Mouse (Mus musculus): ENCODE measurements at regions not wholly inside any gene's neighbourhood (a gene's known extent, or its start where the extent isn't known, plus 50 kb on each side); places are given as distances from the start of the nearest gene placed in this dataset.

DNA sequence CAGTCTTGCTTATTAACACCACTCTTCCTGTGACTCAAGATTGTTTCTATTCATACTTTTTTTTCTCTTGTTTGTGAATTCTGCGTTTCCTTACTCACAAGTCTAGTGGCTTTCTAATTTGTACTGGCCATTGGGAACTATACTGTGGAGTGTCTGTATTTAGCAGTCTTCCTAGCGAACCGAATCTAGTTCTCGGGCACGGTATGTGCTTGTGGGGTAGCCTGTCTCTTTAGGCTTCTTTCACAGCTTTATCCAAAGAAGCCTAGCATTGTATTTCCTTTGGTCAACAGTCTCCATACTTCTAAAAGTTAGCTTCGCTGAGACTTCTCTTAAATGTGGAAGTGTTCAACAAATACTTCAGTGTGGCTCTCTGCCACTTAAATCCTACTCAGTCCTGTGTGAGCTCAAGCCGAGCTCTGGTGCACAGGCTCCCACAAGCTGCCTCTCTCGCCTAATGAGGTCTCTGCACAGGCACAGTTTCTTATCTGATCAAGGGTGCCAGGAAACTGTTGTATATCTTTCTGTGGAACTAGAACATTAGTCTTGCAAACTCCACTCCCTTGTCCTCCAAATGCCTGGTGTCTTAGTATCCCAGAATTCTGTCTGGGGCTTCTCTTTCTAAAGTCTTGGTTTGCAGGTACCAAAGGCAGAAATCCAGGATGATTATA, 171.9 kb upstream of the Slco3a1 start:
- ATAC-seq (replicated peaks; ENCODE audit: low FRiP score): no peak
- no peak for DNase-seq (ENCODE audit: low spot score)
- Histone ChIP-seq H3K36me3 (ENCODE audit: control insufficient read depth, insufficient read depth, low read length) (no peaks in the 10 kb centered on the region), H3K4me3 (ENCODE audit: low read depth, low read length) (no peak overlapping the region), H3K9ac (ENCODE audit: low read depth, low read length) (no peak overlapping the region), H3K4me1 (replicated peaks; ENCODE audit: control insufficient read depth, insufficient read depth, low read length) (no peaks in the 10 kb centered on the region), H3K27me3 (replicated peaks; ENCODE audit: control insufficient read depth, insufficient read depth, low read length) (no peaks in the 10 kb centered on the region), H3K27ac (ENCODE audit: low read depth, low read length) (no peak overlapping the region), H3K4me2 (no peak overlapping the region), H3K9me3 (ENCODE audit: control insufficient read depth, low read length) (no peaks in the 10 kb centered on the region)
- 60% methylated on average over 8 of the region's 8 CpGs for WGBS

DNA sequence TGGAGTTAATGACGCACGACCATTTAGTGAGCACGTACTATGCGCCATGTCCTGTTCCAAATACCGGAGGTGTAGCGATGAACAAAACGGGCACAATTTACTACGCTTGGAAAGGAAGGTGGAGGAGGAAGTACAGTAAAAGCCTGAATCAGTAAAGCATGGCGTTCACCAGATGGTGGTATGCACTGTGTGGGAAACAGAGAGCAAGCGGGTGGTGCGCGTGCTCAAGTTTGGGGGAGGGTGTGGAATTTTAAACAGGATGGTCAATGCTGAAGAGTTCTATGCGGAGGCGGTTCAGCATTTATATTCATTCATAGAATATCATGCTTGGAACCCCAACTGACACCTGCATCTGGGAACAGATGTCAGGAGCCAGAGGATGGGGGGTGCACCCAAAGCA, 164.7 kb upstream of the Slco3a1 start:
- Histone ChIP-seq H3K9ac (ENCODE audit: low read depth, low read length) (no peak overlapping the region), H3K27me3 (replicated peaks; ENCODE audit: control insufficient read depth, insufficient read depth, low read length) (no peaks in the 10 kb centered on the region), H3K36me3 (ENCODE audit: control insufficient read depth, insufficient read depth, low read length) (no peaks in the 10 kb centered on the region), H3K4me2 (no peak overlapping the region), H3K4me3 (ENCODE audit: low read depth, low read length) (no peak overlapping the region), H3K4me1 (replicated peaks; ENCODE audit: control insufficient read depth, insufficient read depth, low read length) (no peaks in the 10 kb centered on the region), H3K9me3 (ENCODE audit: control insufficient read depth, low read length) (no peaks in the 10 kb centered on the region), H3K27ac (ENCODE audit: low read depth, low read length) (no peak overlapping the region)
- DNase-seq (ENCODE audit: low spot score) (no peak), ATAC-seq (replicated peaks; ENCODE audit: low FRiP score) (no peak)
- 92% methylated on average over 14 of the region's 14 CpGs for WGBS

DNA sequence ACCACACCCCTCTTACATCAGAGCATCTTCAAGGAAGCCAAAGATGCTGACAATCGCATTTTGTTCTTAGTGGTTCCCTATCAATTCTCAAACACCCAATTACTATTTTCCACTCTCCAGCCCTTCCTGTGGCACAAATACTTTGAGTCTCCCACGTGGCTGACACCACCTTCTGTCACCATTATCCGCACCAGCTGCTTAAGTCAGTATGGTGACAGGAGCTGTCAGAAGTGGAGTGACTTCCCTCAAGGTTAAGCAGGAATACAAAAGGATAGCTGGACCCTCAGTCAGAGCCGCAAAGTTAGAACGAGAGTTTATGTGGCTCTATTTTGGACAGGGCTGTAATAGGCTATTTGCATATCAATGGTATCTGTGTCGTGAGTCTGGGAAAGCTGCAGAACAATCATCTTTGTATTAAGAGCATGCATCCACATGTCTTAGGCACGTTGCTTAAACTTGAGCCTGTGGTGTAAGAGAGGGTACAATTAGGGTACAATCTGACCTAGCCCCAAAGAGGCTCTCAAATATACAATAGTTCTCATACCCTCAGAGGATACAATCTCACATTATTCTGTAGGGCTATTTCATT, 155.5 kb upstream of the Slco3a1 start:
- Histone ChIP-seq H3K27me3 (replicated peaks; ENCODE audit: control insufficient read depth, insufficient read depth, low read length) (no peaks in the 10 kb centered on the region), H3K36me3 (ENCODE audit: control insufficient read depth, insufficient read depth, low read length) (no peaks in the 10 kb centered on the region), H3K4me3 (ENCODE audit: low read depth, low read length) (no peak overlapping the region), H3K4me1 (replicated peaks; ENCODE audit: control insufficient read depth, insufficient read depth, low read length) (no peaks in the 10 kb centered on the region), H3K9me3 (ENCODE audit: control insufficient read depth, low read length) (no peaks in the 10 kb centered on the region), H3K4me2 (no peak overlapping the region), H3K9ac (ENCODE audit: low read depth, low read length) (no peak overlapping the region), H3K27ac (ENCODE audit: low read depth, low read length) (no peak overlapping the region)
- ATAC-seq (replicated peaks; ENCODE audit: low FRiP score) (no peak), DNase-seq (ENCODE audit: low spot score) (no peak)
- 64% methylated on average over 7 of the region's 7 CpGs for WGBS

- Histone ChIP-seq H3K9me3 (ENCODE audit: control insufficient read depth, low read length) (no peaks in the 10 kb centered on the region), H3K9ac (ENCODE audit: low read depth, low read length) (no peak overlapping the region), H3K36me3 (ENCODE audit: control insufficient read depth, insufficient read depth, low read length) (no peaks in the 10 kb centered on the region), H3K4me1 (replicated peaks; ENCODE audit: control insufficient read depth, insufficient read depth, low read length) (no peaks in the 10 kb centered on the region), H3K27ac (ENCODE audit: low read depth, low read length) (no peak overlapping the region), H3K4me3 (ENCODE audit: low read depth, low read length) (no peak overlapping the region), H3K4me2 (no peak overlapping the region), H3K27me3 (replicated peaks; ENCODE audit: control insufficient read depth, insufficient read depth, low read length) (no peaks in the 10 kb centered on the region)
- 49% methylated on average over 5 of the region's 5 CpGs for WGBS
- ATAC-seq (replicated peaks; ENCODE audit: low FRiP score) (no peak), DNase-seq (ENCODE audit: low spot score) (no peak)
Measured at GRCm38 (mm10) chr7:74709006-74709405, 154.4 kb upstream of the Slco3a1 start.

GRCm38 (mm10) chr7:74703533-74703932, 149.0 kb upstream of the Slco3a1 start:
- no peaks in the 10 kb centered on the region for H3K9me3 ChIP-seq (ENCODE audit: control insufficient read depth, low read length)
- H3K4me1 ChIP-seq (replicated peaks; ENCODE audit: control insufficient read depth, insufficient read depth, low read length): no peaks in the 10 kb centered on the region
- DNase-seq (ENCODE audit: low spot score): no peak
- H3K27ac ChIP-seq (ENCODE audit: low read depth, low read length): no peak overlapping the region
- H3K4me3 ChIP-seq (ENCODE audit: low read depth, low read length): no peak overlapping the region
- H3K4me2 ChIP-seq: no peak overlapping the region
- 72% methylated on average over 4 of the region's 4 CpGs for WGBS
- no peak for ATAC-seq (replicated peaks; ENCODE audit: low FRiP score)
- no peaks in the 10 kb centered on the region for H3K36me3 ChIP-seq (ENCODE audit: control insufficient read depth, insufficient read depth, low read length)
- H3K9ac ChIP-seq (ENCODE audit: low read depth, low read length): no peak overlapping the region
- no peaks in the 10 kb centered on the region for H3K27me3 ChIP-seq (replicated peaks; ENCODE audit: control insufficient read depth, insufficient read depth, low read length)

GRCm38 (mm10) chr7:74697794-74698354, 143.3 kb upstream of the Slco3a1 start:
- Histone ChIP-seq H3K4me3 (ENCODE audit: low read depth, low read length) (no peak overlapping the region), H3K4me2 (no peak overlapping the region), H3K27ac (ENCODE audit: low read depth, low read length) (no peak overlapping the region), H3K9me3 (ENCODE audit: control insufficient read depth, low read length) (no peaks in the 10 kb centered on the region), H3K36me3 (ENCODE audit: control insufficient read depth, insufficient read depth, low read length) (no peaks in the 10 kb centered on the region), H3K4me1 (replicated peaks; ENCODE audit: control insufficient read depth, insufficient read depth, low read length) (no peaks in the 10 kb centered on the region), H3K27me3 (replicated peaks; ENCODE audit: control insufficient read depth, insufficient read depth, low read length) (no peaks in the 10 kb centered on the region), H3K9ac (ENCODE audit: low read depth, low read length) (no peak overlapping the region)
- DNase-seq (ENCODE audit: low spot score) (no peak), ATAC-seq (replicated peaks; ENCODE audit: low FRiP score) (no peak)
- 68% methylated on average over 3 of the region's 3 CpGs for WGBS

GRCm38 (mm10) chr7:74696286-74696685, 141.7 kb upstream of the Slco3a1 start:
- Histone ChIP-seq H3K4me1 (replicated peaks; ENCODE audit: control insufficient read depth, insufficient read depth, low read length) (no peaks in the 10 kb centered on the region), H3K4me3 (ENCODE audit: low read depth, low read length) (no peak overlapping the region), H3K9ac (ENCODE audit: low read depth, low read length) (no peak overlapping the region), H3K36me3 (ENCODE audit: control insufficient read depth, insufficient read depth, low read length) (no peaks in the 10 kb centered on the region), H3K27me3 (replicated peaks; ENCODE audit: control insufficient read depth, insufficient read depth, low read length) (no peaks in the 10 kb centered on the region), H3K9me3 (ENCODE audit: control insufficient read depth, low read length) (no peaks in the 10 kb centered on the region), H3K4me2 (no peak overlapping the region), H3K27ac (ENCODE audit: low read depth, low read length) (no peak overlapping the region)
- WGBS: 76% methylated on average over 4 of the region's 4 CpGs
- ATAC-seq (replicated peaks; ENCODE audit: low FRiP score): no peak
- DNase-seq (ENCODE audit: low spot score): no peak

- Histone ChIP-seq H3K36me3 (ENCODE audit: control insufficient read depth, insufficient read depth, low read length) (no peaks in the 10 kb centered on the region), H3K9ac (ENCODE audit: low read depth, low read length) (no peak overlapping the region), H3K4me3 (ENCODE audit: low read depth, low read length) (no peak overlapping the region), H3K4me1 (replicated peaks; ENCODE audit: control insufficient read depth, insufficient read depth, low read length) (no peaks in the 10 kb centered on the region), H3K27me3 (replicated peaks; ENCODE audit: control insufficient read depth, insufficient read depth, low read length) (no peaks in the 10 kb centered on the region), H3K4me2 (no peak overlapping the region), H3K27ac (ENCODE audit: low read depth, low read length) (no peak overlapping the region), H3K9me3 (ENCODE audit: control insufficient read depth, low read length) (no peaks in the 10 kb centered on the region)
- DNase-seq (ENCODE audit: low spot score) (no peak), ATAC-seq (replicated peaks; ENCODE audit: low FRiP score) (no peak)
- WGBS: 47% methylated on average over 3 of the region's 3 CpGs
Measured at GRCm38 (mm10) chr7:74693049-74693448, 138.5 kb upstream of the Slco3a1 start.

- ATAC-seq (replicated peaks; ENCODE audit: low FRiP score) (no peak), DNase-seq (ENCODE audit: low spot score) (no peak)
- H3K4me2 ChIP-seq: no peak overlapping the region
- H3K4me3 ChIP-seq (ENCODE audit: low read depth, low read length): no peak overlapping the region
- H3K27ac ChIP-seq (ENCODE audit: low read depth, low read length): no peak overlapping the region
- no peaks in the 10 kb centered on the region for H3K27me3 ChIP-seq (replicated peaks; ENCODE audit: control insufficient read depth, insufficient read depth, low read length)
- no peaks in the 10 kb centered on the region for H3K36me3 ChIP-seq (ENCODE audit: control insufficient read depth, insufficient read depth, low read length)
- no peaks in the 10 kb centered on the region for H3K4me1 ChIP-seq (replicated peaks; ENCODE audit: control insufficient read depth, insufficient read depth, low read length)
- H3K9ac ChIP-seq (ENCODE audit: low read depth, low read length): no peak overlapping the region
- no peaks in the 10 kb centered on the region for H3K9me3 ChIP-seq (ENCODE audit: control insufficient read depth, low read length)
Measured at GRCm38 (mm10) chr7:74690706-74691105, 136.1 kb upstream of the Slco3a1 start.
